Mouse (Mus musculus): ENCODE data around the gene Fgd5. TPM values are rescaled to one million over a fixed set of nuclear protein-coding genes. Genes with fewer than 3 reads are reported as not detected.

The Fgd5 gene
- polyA plus RNA-seq, 1 experiment = 2.9 TPM

DNA sequence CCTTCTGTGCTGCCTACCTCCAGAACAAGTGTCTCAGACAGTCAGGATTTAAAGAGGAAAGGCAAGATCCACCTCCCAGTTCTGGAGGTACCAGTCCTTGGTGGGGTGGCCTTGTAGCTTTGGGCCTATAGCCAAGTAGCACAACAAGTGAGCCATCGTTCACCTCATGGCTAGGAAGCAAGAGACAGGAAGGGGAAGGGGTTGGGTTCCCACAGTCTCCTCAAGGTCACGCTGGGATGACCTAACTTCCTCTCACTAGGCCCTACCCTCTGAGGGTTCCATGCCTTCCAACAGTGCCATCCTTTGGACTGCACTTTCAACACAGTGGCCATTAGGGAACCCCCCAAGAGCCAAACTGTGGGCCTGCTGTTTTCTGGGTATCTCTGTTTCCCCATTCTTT, 84.8 kb downstream of the Fgd5 start:
- H3K4me1 ChIP-seq (ENCODE audit: control insufficient read depth, insufficient read depth, insufficient read length, low read length) = peaks cover 3% of the 10 kb centered on the region; the same call in 1 of the 2 replicates
- no peak for TF ChIP-seq CTCF (IDR thresholded peaks at IDR 0.05; ENCODE audit: extremely low read depth, insufficient read length, insufficient replicate concordance, low read depth, low read length)
- no peak for TF ChIP-seq POLR2A (IDR thresholded peaks at IDR 0.05; ENCODE audit: low read depth, low read length)
- 57% methylated on average over 2 of the region's 2 CpGs for WGBS
- H3K27ac ChIP-seq (ENCODE audit: insufficient read depth, low read depth, low read length) = no peak overlapping the region
- H3K36me3 ChIP-seq (ENCODE audit: control insufficient read depth, insufficient read depth, low read length) = no peaks in the 10 kb centered on the region
- no peak overlapping the region for H3K4me3 ChIP-seq (ENCODE audit: low read depth, low read length)
- H3K27me3 ChIP-seq (ENCODE audit: control insufficient read depth, insufficient read depth, low read length) = no peaks in the 10 kb centered on the region

GRCm38 (mm10) chr6:92064101-92064500, 85.4 kb downstream of the Fgd5 start:
- no peaks in the 10 kb centered on the region for H3K27me3 ChIP-seq (ENCODE audit: control insufficient read depth, insufficient read depth, low read length)
- TF ChIP-seq CTCF (IDR thresholded peaks at IDR 0.05; ENCODE audit: extremely low read depth, insufficient read length, insufficient replicate concordance, low read depth, low read length) (no peak), POLR2A (IDR thresholded peaks at IDR 0.05; ENCODE audit: low read depth, low read length) (no peak)
- peaks cover 3% of the 10 kb centered on the region; the same call in 1 of the 2 replicates for H3K4me1 ChIP-seq (ENCODE audit: control insufficient read depth, insufficient read depth, insufficient read length, low read length)
- no peak overlapping the region for H3K4me3 ChIP-seq (ENCODE audit: low read depth, low read length)
- H3K27ac ChIP-seq (ENCODE audit: insufficient read depth, low read depth, low read length) = no peak overlapping the region
- WGBS = 76% methylated on average over 10 of the region's 10 CpGs
- no peaks in the 10 kb centered on the region for H3K36me3 ChIP-seq (ENCODE audit: control insufficient read depth, insufficient read depth, low read length)

DNA sequence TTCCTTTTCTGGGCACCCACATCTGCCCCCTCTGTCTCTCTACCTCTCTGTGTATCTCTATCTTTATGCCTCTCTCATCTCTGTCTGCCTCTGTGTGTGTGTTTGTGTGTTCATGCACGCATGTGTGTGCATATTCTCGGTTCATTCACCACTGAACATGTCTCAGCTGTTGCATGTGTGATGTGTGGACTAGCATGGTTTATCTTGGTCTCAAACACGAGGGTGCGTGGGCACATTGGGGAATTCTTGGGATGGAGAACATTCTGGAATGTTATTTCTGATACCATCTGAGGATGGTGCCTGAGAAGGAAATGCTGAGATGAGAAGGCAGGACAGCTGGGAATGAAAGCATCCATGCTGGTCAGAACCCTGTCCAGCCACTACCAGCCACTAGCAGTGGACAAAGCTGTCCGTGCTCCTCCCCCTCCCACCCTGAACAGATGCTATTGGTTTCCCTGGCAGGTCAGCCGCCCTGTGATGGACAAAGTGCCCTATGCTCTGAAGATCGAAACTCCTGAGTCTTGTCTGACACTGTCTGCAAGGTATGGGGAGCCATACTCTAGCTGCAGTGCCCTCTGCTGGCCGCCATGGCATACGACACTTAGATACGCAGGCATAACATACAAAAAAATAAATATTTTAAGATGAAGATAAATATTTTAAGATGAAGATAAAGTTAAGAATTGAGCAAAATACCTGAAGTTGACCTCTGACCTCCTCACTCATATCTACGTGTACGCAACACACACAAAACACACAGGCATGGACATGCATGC, 87.2 kb downstream of the Fgd5 start:
- peaks cover 5% of the 10 kb centered on the region; the same call in 1 of the 2 replicates for H3K4me1 ChIP-seq (ENCODE audit: control insufficient read depth, insufficient read depth, insufficient read length, low read length)
- 50% methylated on average over 12 of the region's 12 CpGs for WGBS
- TF ChIP-seq POLR2A (IDR thresholded peaks at IDR 0.05; ENCODE audit: low read depth, low read length) (no peak), CTCF (IDR thresholded peaks at IDR 0.05; ENCODE audit: extremely low read depth, insufficient read length, insufficient replicate concordance, low read depth, low read length) (peak; percentile 70; the same call in 1 of the 2 replicates)

DNA sequence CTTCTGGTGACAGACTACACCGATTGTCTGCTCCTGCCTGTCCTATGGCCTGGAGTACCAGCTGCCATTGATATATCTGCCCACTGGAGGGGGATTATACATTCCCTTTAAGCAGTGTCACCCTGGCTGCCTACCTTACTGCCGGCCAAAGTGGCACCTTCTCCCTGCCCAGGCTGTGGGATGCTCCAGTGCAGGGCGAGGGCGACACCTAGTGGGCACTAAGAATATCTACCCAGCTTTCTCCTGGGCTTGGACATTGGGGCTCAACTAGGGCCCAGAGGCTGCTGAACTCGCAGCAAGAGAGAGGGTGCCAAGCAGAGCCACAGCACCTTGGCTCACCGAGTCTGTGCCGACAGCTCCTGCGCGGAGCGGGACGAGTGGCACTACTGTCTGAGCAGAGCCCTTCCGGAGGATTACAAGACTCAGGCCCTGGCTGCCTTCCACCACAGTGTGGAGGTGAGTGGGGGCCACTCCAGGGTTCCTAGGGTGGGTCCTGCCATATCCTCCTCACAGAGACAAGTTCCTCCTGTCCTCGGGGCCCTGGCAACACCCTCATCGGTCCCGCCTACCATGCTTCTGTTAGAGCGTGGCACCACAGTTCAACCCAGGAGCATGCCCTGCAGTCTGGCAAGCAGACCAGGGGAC, 88.6 kb downstream of the Fgd5 start:
- Histone ChIP-seq H3K4me1 (ENCODE audit: control insufficient read depth, insufficient read depth, insufficient read length, low read length) (peaks cover 2% of the 10 kb centered on the region; the same call in 1 of the 2 replicates), H3K27me3 (ENCODE audit: control insufficient read depth, insufficient read depth, low read length) (no peaks in the 10 kb centered on the region), H3K36me3 (ENCODE audit: control insufficient read depth, insufficient read depth, low read length) (no peaks in the 10 kb centered on the region), H3K27ac (ENCODE audit: insufficient read depth, low read depth, low read length) (no peak overlapping the region), H3K4me3 (ENCODE audit: low read depth, low read length) (no peak overlapping the region)
- TF ChIP-seq CTCF (IDR thresholded peaks at IDR 0.05; ENCODE audit: extremely low read depth, insufficient read length, insufficient replicate concordance, low read depth, low read length) (peak; percentile 94), POLR2A (IDR thresholded peaks at IDR 0.05; ENCODE audit: low read depth, low read length) (no peak)
- WGBS = 30% methylated on average over 16 of the region's 16 CpGs

More for the DNA sequence above, 87.2 kb downstream of the Fgd5 start:
- Histone ChIP-seq H3K27ac (ENCODE audit: insufficient read depth, low read depth, low read length) (no peak overlapping the region), H3K36me3 (ENCODE audit: control insufficient read depth, insufficient read depth, low read length) (no peaks in the 10 kb centered on the region), H3K27me3 (ENCODE audit: control insufficient read depth, insufficient read depth, low read length) (no peaks in the 10 kb centered on the region), H3K4me3 (ENCODE audit: low read depth, low read length) (no peak overlapping the region)

DNA sequence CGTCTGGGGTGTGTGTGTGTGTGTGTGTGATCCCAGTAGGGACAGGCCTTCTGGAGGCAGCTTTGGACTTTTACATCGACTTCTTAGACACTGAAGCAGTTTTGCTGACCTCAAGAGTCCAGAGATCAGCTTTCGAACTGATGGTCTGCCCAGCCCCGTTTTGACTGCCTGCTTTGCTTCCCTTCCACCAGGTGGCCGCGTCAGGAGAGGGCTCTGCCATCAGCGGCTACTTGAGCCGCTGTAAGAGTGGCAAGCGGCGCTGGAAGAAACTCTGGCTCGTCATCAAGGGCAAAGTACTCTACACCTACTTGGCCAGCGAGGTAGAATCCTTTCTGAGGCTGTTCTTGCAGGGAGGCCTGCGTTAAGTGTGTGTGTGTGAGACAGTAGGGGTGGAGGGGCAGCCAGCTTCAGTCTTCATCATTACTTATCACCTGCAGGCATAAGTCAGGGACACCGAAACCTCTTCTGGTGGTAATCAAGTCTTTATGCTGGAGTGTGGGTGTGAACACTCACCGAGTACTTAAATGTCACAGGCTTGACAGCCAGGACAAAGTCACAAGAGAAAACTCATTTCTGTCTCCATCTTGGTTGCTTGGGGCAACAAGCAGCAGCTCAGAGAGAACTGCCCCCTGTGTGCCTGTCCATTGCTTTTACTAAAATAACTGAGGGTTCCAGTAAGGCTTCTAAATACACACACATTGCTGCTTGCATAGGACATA, 92.6 kb downstream of the Fgd5 start:
- no peak overlapping the region for H3K27ac ChIP-seq (ENCODE audit: insufficient read depth, low read depth, low read length)
- 23% methylated on average over 15 of the region's 15 CpGs for WGBS
- TF ChIP-seq CTCF (IDR thresholded peaks at IDR 0.05; ENCODE audit: extremely low read depth, insufficient read length, insufficient replicate concordance, low read depth, low read length) (peak; percentile 41; the same call in 1 of the 2 replicates), POLR2A (IDR thresholded peaks at IDR 0.05; ENCODE audit: low read depth, low read length) (no peak)

GRCm38 (mm10) chr6:92080730-92081129, 102.1 kb downstream of the Fgd5 start:
- no peaks in the 10 kb centered on the region for H3K4me1 ChIP-seq (ENCODE audit: control insufficient read depth, insufficient read depth, insufficient read length, low read length)
- TF ChIP-seq CTCF (IDR thresholded peaks at IDR 0.05; ENCODE audit: extremely low read depth, insufficient read length, insufficient replicate concordance, low read depth, low read length) (no peak), POLR2A (IDR thresholded peaks at IDR 0.05; ENCODE audit: low read depth, low read length) (no peak)
- H3K27ac ChIP-seq (ENCODE audit: insufficient read depth, low read depth, low read length) = no peak overlapping the region
- no peak overlapping the region for H3K4me3 ChIP-seq (ENCODE audit: low read depth, low read length)
- H3K27me3 ChIP-seq (ENCODE audit: control insufficient read depth, insufficient read depth, low read length) = no peaks in the 10 kb centered on the region
- 84% methylated on average over 2 of the region's 2 CpGs for WGBS
- H3K36me3 ChIP-seq (ENCODE audit: control insufficient read depth, insufficient read depth, low read length) = no peaks in the 10 kb centered on the region

More for the DNA sequence above, 92.6 kb downstream of the Fgd5 start:
- peaks cover 2% of the 10 kb centered on the region; the same call in 1 of the 2 replicates for H3K4me1 ChIP-seq (ENCODE audit: control insufficient read depth, insufficient read depth, insufficient read length, low read length)
- no peaks in the 10 kb centered on the region for H3K36me3 ChIP-seq (ENCODE audit: control insufficient read depth, insufficient read depth, low read length)
- H3K4me3 ChIP-seq (ENCODE audit: low read depth, low read length) = no peak overlapping the region
- no peaks in the 10 kb centered on the region for H3K27me3 ChIP-seq (ENCODE audit: control insufficient read depth, insufficient read depth, low read length)
